Mouse (Mus musculus) embryonic stem cell, embryonic (primary cell): ENCODE measurements around the gene Cuedc2.

Source experiments
- CTCF ChIA-PET, 4 experiments: fragments of 300-600 bp in 2 of 4; fragments of 350-600 bp in 2 of 4; sonication (Branson Sonifier 250); formaldehyde crosslinking; loops; one replicate each; lab custom pipeline; 2022; ENCODE audit warnings: inconsistent platforms in 2 of 4; lab: Charles Lee
- POLR2A ChIA-PET, 4 experiments: fragments of 300-600 bp in 2 of 4; fragments of 350-600 bp in 2 of 4; sonication (Branson Sonifier 250); formaldehyde crosslinking; loops; one replicate each; lab custom pipeline; 2022; ENCODE audit warnings: antibody characterized with exemption in 4 of 4, inconsistent platforms in 1 of 4; lab: Charles Lee

The Cuedc2 gene

GRCm38 (mm10) chr19:46338331-46338936 lies at the start of gene Cuedc2:
TSS of gene Cuedc2 (minus strand) at chr19:46338702.
- ChIA-PET POLR2A (interaction anchor here (0.6 to 5.0 kb wide), 33 partner anchors 9 to 408 kb away, joined by 3 to 40 read pairs (median 4); partner anchors contain the start of genes Fbxl15 (in 4 of the 4), Sufu (in 2 of the 4), Actr1a (in 1 of the 4) and Gbf1 (in 1 of the 4)), CTCF (interaction anchor here (0.5 to 1.5 kb wide), 11 partner anchors 9 to 1282 kb away, joined by 3 to 5 read pairs (median 4); partner anchors contain the start of genes Fbxl15 (in 2 of the 4), Nfkb2 (in 2 of the 4) and Sufu (in 2 of the 4))

- POLR2A ChIA-PET = interaction anchor here in 2 of 4 experiments (0.7 to 1.6 kb wide), 5 partner anchors 10 to 52 kb away, joined by 3 to 5 read pairs (median 3); partner anchors contain the start of gene Sufu (in 1 of the 2)
- CTCF ChIA-PET = interaction anchor here (0.5 to 1.8 kb wide), 7 partner anchors 10 to 993 kb away, joined by 3 to 5 read pairs (median 3); partner anchors contain the start of gene Sufu (in 2 of the 4)
Observed at GRCm38 (mm10) chr19:46382275-46382674, 43.8 kb upstream of the Cuedc2 start.

GRCm38 (mm10) chr19:46375891-46376290 lies 37.4 kb upstream of the Cuedc2 start:
- POLR2A ChIA-PET = interaction anchor here in 3 of 4 experiments (0.6 to 2.1 kb wide), 12 partner anchors 10 to 294 kb away, joined by 3 to 9 read pairs (median 4); partner anchors contain the start of gene Sufu (in 1 of the 3)

GRCm38 (mm10) chr19:46375489-46375888 lies 37.0 kb upstream of the Cuedc2 start:
- POLR2A ChIA-PET = interaction anchor here in 3 of 4 experiments (0.6 to 2.1 kb wide), 16 partner anchors 10 to 293 kb away, joined by 3 to 9 read pairs (median 4); partner anchors contain the start of gene Sufu (in 1 of the 3)
- CTCF ChIA-PET = interaction anchor here in 3 of 4 experiments (0.6 kb wide), 3 partner anchors 17 to 559 kb away, joined by 3 to 5 read pairs (median 4); no protein-coding TSS in a partner anchor

More at GRCm38 (mm10) chr19:46375891-46376290, 37.4 kb upstream of the Cuedc2 start:
- CTCF ChIA-PET = interaction anchor here in 2 of 4 experiments (0.6 kb wide), 2 partner anchors 45 to 559 kb away, joined by 4 to 5 read pairs; no protein-coding TSS in a partner anchor

- ChIA-PET POLR2A (interaction anchor here in 2 of 4 experiments (1.1 to 2.1 kb wide), 7 partner anchors 15 to 60 kb away, joined by 3 to 9 read pairs (median 5); partner anchors contain the start of gene Sufu (in 1 of the 2)), CTCF (interaction anchor here in 1 of 4 experiments (0.6 kb wide), 1 partner anchor 136 kb away, joined by 8 read pairs; no protein-coding TSS in a partner anchor)
Observed at GRCm38 (mm10) chr19:46374477-46375088, 36.1 kb upstream of the Cuedc2 start.

- ChIA-PET CTCF (interaction anchor here in 3 of 4 experiments (0.5 to 1.6 kb wide), 9 partner anchors 11 to 375 kb away, joined by 3 to 6 read pairs (median 4); partner anchors contain the start of genes Fbxl15 (in 1 of the 3), Gbf1 (in 1 of the 3) and Sufu (in 1 of the 3)), POLR2A (interaction anchor here in 3 of 4 experiments (0.5 to 1.5 kb wide), 5 partner anchors 11 to 87 kb away, joined by 3 to 5 read pairs (median 4); no protein-coding TSS in a partner anchor)
Observed at GRCm38 (mm10) chr19:46369204-46369603, 30.7 kb upstream of the Cuedc2 start.

- CTCF ChIA-PET = interaction anchor here in 2 of 4 experiments (1.0 to 1.6 kb wide), 4 partner anchors 10 to 59 kb away, joined by 4 to 5 read pairs (median 4); partner anchors contain the start of genes Fbxl15 (in 1 of the 2) and Sufu (in 1 of the 2)
- POLR2A ChIA-PET = interaction anchor here in 3 of 4 experiments (0.6 to 1.9 kb wide), 11 partner anchors 9 to 132 kb away, joined by 3 to 5 read pairs (median 4); partner anchors contain the start of genes Fbxl15 (in 1 of the 3) and Nfkb2 (in 1 of the 3)
Observed at GRCm38 (mm10) chr19:46367798-46368590, 29.5 kb upstream of the Cuedc2 start.

GRCm38 (mm10) chr19:46363294-46364009 lies 24.9 kb upstream of the Cuedc2 start:
- ChIA-PET POLR2A (interaction anchor here in 2 of 4 experiments (0.9 to 1.1 kb wide), 2 partner anchors 145 to 211 kb away, joined by 3 read pairs; partner anchors contain the start of gene Gbf1 (in 1 of the 2)), CTCF (interaction anchor here in 1 of 4 experiments (0.9 kb wide), 1 partner anchor 72 kb away, joined by 3 read pairs; no protein-coding TSS in a partner anchor)

GRCm38 (mm10) chr19:46362104-46362503 lies 23.6 kb upstream of the Cuedc2 start:
- POLR2A ChIA-PET = interaction anchor here in 1 of 4 experiments (0.6 to 2.0 kb wide), 2 partner anchors 24 to 214 kb away, joined by 3 to 6 read pairs; partner anchors contain the start of gene Cuedc2
- CTCF ChIA-PET = no interaction called here

GRCm38 (mm10) chr19:46358381-46358780 lies 19.9 kb upstream of the Cuedc2 start:
- CTCF ChIA-PET = interaction anchor here in 2 of 4 experiments (0.6 to 2.2 kb wide), 6 partner anchors 11 to 172 kb away, joined by 3 to 11 read pairs (median 6); partner anchors contain the start of genes Nfkb2 (in 1 of the 2) and Sufu (in 1 of the 2)
- POLR2A ChIA-PET = interaction anchor here in 3 of 4 experiments (0.5 to 4.2 kb wide), 36 partner anchors 8 to 1396 kb away, joined by 3 to 40 read pairs (median 6); partner anchors contain the start of genes 2310034G01Rik (in 2 of the 3), Cuedc2 (in 2 of the 3), Sufu (in 2 of the 3) and Actr1a (in 1 of the 3)

- CTCF ChIA-PET = interaction anchor here in 2 of 4 experiments (1.0 to 2.2 kb wide), 10 partner anchors 9 to 329 kb away, joined by 3 to 10 read pairs (median 4); partner anchors contain the start of genes Cuedc2 (in 1 of the 2), Nfkb2 (in 1 of the 2) and Sufu (in 1 of the 2)
- POLR2A ChIA-PET = interaction anchor here (0.7 to 4.2 kb wide), 65 partner anchors 7 to 660 kb away, joined by 3 to 40 read pairs (median 4); partner anchors contain the start of genes Sufu (in 3 of the 4), 2310034G01Rik (in 2 of the 4), Cuedc2 (in 2 of the 4) and Fbxl15 (in 2 of the 4)
Observed at GRCm38 (mm10) chr19:46357344-46358280, 19.1 kb upstream of the Cuedc2 start.

GRCm38 (mm10) chr19:46356701-46357138 lies 18.2 kb upstream of the Cuedc2 start:
- POLR2A ChIA-PET = interaction anchor here (0.5 to 4.2 kb wide), 51 partner anchors 9 to 661 kb away, joined by 3 to 40 read pairs (median 4); partner anchors contain the start of genes Sufu (in 3 of the 4), Cuedc2 (in 2 of the 4), Fbxl15 (in 2 of the 4) and Mfsd13a (in 2 of the 4)
- CTCF ChIA-PET = interaction anchor here (0.6 to 2.2 kb wide), 10 partner anchors 8 to 328 kb away, joined by 3 to 10 read pairs (median 4); partner anchors contain the start of genes Cuedc2 (in 1 of the 4), Nfkb2 (in 1 of the 4) and Sufu (in 1 of the 4)

- ChIA-PET POLR2A (interaction anchor here in 2 of 4 experiments (1.0 to 4.5 kb wide), 2 partner anchors 8 kb away, joined by 6 to 28 read pairs; no protein-coding TSS in a partner anchor), CTCF (no interaction called here)
Observed at GRCm38 (mm10) chr19:46350168-46350932, 11.8 kb upstream of the Cuedc2 start, which contains the start of gene 2310034G01Rik. TSS of gene 2310034G01Rik (minus strand) at chr19:46350302.
